Mouse (Mus musculus) right cerebral cortex, postnatal 36 days (tissue): ENCODE results near the gene Sirt7.

Experiments used
- DNase-seq, 2 experiments: peaks; one replicate each; pipeline ENCODE4 v3.0.0; 2022; ENCODE audit warnings: low spot score in 2 of 2, mixed read lengths in 1 of 2

The Sirt7 gene

GRCm38 (mm10) chr11:120641255-120641654 lies 16.2 kb upstream of the Sirt7 start:
- DNase-seq = no peak

DNA sequence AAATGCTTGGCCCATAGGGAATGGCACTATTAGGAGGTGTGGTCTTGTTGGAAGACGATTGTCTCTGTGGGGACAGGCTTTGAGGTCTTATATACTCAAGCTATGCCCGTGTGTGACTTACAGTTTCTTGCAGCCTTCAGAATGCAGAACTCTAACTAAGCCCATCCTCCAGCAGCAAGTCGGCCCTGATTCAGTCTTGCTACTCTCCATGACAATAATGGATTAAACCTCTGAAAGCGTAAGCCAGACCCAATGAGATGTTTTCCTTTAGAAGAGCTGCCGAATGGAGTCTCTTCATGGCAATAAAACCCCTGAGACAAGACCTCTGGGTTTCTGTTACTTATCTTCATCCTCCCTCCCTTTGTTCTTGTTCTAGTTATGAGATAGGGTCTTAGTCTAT lies 9.8 kb upstream of the Sirt7 start:
- no peak for DNase-seq

GRCm38 (mm10) chr11:120633520-120634343 lies 8.7 kb upstream of the Sirt7 start, which contains the start of gene Mafg:
TSS of gene Mafg (minus strand) at chr11:120633600.
- peak; percentile 92 to 93 for DNase-seq

DNA sequence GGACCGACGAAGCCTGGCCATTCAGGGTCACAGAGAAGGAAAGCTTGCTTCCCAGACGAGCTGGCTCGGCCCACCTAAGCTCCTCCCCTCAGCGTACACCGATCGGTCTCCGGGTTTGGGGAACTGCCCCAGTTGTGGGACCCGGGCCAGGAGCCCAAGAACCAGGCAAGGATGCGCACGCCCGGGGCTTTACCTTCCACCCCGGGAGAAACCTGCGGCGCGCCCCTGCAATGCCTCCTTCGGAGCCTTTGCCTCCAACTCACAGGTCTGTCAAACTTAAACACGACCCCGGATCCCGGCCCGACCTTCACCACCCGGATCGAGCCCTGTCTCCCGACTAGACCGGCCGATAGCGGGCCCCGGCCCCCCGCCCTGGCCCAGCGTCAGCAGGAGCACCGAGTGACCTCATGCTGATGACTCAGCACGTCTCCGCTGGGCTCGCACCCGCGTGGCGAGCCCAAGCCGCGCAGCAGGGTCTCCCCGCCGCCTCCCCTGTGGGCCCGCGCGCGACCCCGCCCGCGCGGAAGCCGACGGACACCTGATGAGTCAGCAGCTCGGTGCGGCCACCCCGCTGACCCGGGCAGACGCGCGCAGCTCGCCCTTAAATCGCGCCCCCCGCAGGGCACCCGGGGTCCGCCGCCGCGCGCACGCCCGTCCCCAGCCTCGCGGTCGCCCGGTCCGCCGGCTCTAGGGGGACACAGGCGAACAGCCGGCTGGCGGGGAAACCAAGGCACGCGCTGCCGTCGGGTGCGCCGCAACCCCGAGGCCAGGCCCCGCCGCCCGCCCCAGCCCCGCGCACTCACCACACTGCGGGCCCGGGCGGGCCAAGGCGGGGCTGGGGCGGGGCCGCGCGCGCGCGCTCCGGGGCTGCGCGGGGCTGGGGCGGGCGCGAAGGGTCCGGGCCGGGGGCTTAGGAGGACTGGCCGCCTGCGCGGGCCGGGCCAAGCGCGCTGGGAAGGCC lies 7.8 kb upstream of the Sirt7 start:
- peak; percentile 48 to 49 for DNase-seq

DNA sequence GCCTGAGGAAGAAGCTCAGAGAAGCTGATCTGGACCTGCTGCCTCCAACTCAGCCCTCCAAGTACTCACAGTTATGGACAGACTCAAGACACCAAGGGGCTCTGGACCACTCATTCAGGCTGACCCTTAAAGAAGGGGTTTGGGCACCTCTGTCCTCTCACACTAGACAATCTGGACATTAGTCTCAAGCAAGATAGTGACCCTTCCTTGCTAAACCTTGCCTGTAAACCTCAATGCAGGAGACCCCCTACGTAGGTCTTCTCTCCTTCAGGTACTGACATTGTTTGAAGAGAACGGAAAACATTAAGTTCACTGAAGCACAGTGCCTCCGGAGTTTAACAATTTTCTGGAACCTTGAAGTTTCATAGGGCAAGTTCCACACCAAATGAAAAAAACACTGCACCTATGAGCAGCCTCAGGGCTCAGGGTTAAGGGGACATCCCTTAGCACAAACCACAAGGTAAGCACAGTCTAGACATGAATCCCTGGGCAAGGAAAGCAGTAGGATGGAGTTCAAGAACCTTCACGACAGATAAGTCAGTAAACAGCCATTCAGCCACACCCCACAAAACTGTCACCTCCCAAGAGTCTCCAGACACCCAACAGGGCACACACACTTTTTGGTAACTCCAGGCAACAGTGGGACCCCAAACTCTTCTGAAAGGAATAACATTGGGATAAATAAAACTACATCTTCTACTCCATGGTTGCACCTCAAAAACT lies 6.8 kb upstream of the Sirt7 start:
- no peak for DNase-seq

GRCm38 (mm10) chr11:120630881-120631725 lies 6.1 kb upstream of the Sirt7 start:
- DNase-seq = no peak

DNA sequence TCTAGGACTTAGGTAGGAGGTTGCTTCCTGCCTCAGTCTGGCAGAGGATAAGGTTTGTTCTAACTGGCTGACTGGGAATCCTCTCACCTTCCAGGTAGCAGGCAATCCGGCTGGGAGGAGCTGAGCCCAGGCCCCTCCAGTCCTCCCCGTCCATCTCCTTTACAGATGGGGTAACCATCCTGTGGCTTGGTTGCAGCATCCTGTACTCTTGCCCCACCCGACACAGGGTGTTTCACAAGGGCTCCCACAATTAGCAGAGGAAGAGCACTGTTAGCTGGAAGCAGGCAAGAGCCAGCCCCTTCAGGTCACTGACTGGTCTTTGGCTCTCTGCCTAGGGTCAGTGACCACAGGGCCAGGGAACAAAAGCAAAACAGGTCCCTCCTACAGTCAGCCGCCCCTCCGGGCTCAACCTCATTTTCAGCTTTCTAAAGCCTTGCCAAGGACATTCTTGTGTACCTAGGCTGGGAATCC lies 5.4 kb upstream of the Sirt7 start:
- DNase-seq = no peak

- DNase-seq = no peak
Measured at GRCm38 (mm10) chr11:120629911-120630310, 4.9 kb upstream of the Sirt7 start.

DNA sequence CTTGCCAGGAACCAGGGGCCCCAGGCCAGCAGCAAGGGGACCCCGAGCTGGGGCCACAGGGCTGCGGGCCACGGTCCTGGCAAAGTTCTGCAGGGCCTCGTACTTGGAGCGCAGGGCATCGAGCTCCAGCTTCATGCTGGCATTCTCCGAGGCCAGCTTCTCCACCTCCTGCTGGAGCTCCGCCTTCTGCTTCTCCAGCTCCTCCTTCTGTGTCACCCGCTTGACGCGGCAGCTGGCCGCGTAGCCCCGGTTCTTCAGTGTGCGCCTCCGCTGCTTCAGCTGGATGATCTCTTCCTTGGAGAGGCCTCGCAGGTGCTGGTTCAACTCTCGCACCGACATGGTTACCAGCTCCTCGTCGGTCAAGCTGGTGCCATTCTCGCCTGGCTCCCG lies 4.3 kb upstream of the Sirt7 start:
- DNase-seq = no peak

GRCm38 (mm10) chr11:120628601-120629340 lies 3.7 kb upstream of the Sirt7 start:
- DNase-seq = no peak

GRCm38 (mm10) chr11:120627468-120628300 lies 2.6 kb upstream of the Sirt7 start:
- DNase-seq = no peak

DNA sequence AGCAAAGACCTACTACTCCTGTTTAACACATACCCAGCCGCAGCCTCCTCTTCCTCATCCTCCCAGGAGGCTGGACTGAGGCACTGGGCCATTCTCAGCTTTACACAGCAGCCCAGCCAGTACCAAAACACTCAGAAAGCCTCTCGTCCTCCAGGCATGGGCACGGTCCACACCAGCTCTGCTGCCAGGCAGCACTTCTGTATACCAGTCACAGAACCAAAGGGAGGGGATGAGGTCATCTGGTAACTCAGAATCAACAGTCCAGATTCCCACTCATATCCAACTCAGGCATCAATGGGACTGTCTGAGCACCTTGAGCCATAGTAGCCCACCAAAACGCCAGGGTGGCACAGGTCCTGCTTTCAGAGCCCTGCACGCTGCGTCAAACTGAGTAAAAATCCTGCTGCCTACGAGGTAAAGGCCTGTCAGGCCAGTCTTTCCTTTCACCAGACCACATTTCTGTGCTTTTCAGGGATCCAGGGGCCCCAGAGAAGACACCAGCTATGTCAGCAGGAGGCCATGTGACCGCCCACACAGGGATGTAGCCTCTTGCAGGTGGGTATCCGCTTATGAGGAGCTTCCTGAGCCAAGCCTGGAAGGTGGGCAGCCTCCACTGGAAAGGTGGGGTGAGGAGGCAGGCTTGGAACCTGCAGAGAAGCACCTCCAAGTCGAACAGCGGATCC lies 1.9 kb upstream of the Sirt7 start:
- DNase-seq = no peak

DNA sequence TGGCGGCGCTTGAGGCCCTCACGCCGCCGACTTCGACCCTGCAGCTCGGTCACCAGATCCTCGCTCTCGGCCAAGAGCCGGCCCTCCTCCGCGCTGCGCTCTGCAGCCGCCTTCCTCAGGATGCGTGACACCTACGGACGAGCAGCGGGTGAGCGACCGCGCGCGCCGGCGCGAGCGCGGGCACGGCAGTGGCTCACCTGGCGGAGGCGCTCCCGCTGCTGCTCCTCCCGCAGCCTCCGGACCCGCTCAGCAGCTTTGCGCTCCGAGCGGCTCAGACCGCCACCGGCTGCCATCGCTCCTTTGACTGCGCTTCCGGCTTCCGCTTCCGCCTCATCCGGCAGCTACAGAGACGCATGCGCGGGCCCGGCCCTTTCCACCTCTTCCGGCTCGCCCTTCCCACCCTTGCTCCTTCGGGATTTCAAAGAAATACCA lies 344 bp downstream of the Sirt7 start:
- DNase-seq = peak; percentile 81 to 82

DNA sequence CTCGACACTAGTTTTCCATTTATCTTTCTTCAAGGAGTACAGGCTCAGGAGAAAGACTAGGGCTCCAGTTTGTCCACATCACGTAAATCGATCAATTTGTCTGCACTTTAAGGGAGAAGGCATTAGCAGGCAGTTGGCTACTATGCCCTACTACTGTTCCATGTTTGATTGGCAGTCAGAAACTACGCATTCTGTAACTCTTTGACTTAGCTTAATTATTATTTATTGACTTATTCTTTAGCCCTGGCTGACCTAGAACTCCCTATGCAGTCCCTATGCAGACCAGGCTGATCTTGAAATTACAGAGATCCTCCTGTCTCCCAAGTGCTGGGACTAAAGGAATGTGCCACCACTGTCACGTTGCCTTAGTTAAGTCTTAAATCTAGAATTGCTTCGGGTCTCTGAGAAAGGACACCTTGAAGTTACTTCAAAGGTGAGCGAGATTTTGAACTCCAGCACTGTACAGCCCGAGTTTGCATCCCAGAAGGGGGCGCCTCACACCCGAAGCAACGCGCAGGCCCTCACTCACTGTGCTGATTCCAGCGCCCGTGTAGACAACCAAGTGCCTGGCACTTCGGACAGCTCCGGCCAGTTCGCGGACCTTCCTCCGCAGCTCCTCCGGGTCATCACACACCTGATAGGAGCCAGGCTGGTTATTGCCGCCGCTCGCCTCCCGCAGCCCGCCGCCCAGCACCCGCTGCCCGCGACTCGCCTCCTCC lies 920 bp downstream of the Sirt7 start:
- no peak for DNase-seq

DNA sequence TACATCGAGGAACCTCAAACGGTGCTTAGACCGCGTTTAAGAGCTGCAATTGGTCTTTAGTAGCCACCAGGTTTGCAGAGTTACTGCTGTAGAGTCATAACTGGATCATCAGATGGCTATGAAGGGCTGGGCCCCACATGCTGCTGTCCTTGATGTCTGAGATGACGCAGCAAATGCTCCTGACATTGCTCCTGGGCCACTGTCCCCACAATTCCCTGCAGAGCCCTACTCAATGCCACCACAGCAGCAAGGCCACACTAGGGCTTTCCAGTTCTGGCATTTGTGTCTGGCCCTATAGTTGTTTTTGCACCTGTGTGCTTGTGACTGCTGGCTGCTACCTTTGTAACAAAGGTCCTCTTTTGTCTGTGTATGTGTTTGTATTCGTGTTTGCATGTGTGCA lies 2.2 kb downstream of the Sirt7 start:
- DNase-seq = no peak

GRCm38 (mm10) chr11:120620195-120620594 lies 4.8 kb downstream of the Sirt7 start:
- no peak for DNase-seq

DNA sequence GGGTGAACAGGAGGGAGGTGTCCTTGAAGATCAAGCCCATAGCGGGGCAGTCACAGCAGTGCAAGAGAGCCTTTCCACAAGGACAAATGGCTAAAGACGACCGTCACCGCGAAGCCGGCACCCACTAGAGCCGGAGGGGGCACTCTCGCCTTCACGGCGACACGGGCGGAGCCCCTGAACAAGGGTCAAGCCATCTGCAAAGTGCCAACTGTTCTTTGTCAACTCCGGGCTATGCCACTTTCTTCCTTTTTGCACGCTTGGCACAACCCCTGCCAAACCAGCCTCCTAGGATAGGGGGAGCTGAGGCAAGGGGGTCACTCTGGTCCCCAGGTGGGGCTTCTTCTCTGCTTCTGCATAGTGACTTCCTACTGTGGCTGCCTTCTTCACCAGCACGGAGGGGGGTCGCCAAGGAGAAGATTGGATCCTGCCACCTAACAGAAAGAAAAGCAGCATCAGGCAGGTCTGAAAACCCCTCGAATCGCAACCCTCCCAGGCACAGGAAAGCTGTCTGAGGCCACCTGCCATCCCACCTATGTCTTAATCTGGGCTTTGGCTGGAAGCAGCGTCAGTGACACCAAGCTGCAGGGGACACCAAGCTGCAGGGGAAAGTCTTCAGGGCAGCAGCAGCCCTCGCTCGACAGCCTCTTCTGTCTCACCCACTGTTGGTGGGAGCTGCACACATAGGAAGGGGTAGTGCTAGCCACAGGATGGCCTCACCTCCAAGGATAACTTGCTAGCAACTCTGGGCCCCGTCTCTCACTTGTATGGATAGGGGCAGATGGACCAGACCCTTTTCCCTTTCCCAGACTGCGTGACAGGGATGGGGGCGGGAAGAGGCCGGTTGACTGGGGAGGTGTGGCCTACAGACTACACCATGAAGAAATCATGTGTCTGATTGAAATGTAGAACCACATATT lies 6.2 kb downstream of the Sirt7 start:
- no peak for DNase-seq
